Mouse (Mus musculus): ENCODE data around the gene Ppef2.
A peak's percentile ranks its signal among the peaks of the same experiment; 100 is the strongest.

The Ppef2 gene

GRCm38 (mm10) chr5:92256218-92256617 is at the start of gene Ppef2:
Gene Ppef2, minus strand, starts transcription at chr5:92256278.
- no peak for DNase-seq (ENCODE audit: low spot score)

DNA sequence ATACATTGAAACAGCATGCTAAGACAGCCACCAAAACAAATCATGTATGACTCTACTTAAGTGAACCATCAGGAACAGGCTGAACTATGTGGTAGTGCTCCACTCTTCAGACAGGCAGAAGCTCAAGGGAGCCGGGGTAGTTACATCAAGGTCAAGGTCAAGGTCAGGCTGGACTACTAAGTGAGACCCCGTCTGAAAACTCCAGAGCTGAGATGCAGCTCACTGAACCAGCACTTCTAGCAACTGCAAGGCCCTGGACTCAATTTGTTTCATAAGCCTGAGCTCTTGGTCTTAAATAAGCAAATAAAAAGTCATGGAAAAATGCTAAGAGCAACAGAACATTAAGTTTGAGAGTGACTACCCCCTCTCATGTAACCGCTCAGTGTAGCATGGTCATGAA is 48.2 kb upstream of the Ppef2 start:
- DNase-seq (ENCODE audit: low spot score): no peak

DNA sequence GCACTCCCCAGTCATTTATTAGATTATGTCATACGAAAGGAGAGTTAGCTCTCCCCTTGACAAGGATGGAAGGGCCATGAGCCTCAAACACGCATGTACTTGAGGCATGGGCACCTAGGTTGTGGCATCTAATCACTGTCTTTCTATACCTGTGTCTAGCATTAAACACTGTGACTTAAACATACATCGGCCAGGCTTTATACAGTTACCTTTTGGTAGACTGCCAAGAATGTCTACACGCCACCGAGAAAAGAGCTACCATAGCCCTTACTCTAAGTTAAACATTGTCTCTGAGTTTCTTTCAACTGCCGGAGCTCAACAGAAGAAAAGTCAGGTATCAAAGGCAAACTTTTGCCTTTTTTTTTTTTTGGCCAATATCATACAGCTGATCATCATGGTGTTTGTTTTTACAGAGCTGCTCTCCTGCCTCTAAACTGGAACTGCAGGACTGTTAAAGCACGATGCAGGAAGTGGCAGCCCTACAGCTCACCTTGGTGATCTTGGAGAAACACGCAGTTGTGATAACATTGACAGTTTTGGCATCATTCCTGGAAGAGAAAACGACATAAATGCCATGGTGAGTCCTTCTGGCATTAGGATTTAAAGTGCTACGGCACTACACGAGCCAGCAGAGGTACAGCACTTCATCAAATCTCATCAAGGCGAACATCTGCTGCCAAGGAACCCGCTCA is 46.2 kb upstream of the Ppef2 start:
- DNase-seq (ENCODE audit: low spot score): no peak

- DNase-seq (ENCODE audit: low spot score): no peak
These were observed 38.4 kb upstream of the Ppef2 start for GRCm38 (mm10) chr5:92294525-92294924.

DNA sequence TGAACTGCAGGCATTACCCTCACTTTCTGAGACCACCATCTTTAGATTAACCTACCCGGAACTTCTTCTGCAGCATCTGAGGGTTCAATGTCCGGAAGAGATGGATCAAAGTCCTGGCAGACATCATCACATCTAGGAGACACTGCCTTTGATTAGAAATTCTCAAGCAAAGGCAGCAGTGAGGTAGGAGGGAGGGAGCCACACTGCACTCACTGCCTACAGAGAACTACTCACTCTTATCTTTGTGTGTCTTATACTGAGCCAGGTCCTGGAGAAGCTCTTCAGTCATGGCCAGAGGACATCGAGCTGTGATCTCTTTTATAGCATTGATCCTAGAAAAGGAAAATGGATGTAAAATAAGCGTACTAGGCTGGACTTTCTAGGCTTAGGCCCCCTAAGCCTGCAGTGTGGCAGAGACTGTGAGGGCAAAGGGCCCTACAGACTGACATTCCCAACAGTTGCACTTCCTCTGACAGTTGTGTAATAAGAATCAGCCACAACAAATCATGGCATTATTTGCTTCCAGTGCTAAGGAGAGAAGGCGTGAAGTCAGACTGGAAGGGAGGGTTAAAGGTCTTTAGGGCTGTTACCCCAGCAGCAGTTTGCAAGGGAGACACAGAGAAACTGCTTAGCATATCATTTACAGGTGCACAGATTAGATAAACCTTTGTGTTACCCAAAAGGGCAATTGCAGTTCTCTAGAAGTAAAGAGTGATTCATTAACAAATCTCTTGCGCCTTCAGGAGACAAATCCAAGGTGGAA is 35.8 kb upstream of the Ppef2 start:
- DNase-seq (ENCODE audit: low spot score): no peak

DNA sequence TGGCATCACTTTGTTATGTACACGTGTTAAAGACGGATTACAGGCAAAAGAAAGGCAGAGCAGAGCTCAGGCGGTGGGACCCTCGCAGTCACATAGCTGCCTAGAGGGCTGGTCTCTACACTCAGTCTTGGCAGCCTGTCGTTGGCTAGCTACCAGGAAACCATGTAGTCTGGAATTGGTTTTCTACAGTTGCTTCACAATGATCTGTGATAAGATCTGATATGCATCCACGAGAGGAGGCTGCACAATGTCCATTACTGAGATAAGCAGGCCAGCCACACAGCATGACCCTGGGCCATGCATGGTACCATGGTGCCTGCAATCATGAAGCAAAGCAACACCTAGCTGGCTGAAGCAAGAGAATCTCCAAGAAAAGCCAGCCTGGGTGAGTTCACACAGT is 31.8 kb upstream of the Ppef2 start:
- DNase-seq (ENCODE audit: low spot score): no peak

DNA sequence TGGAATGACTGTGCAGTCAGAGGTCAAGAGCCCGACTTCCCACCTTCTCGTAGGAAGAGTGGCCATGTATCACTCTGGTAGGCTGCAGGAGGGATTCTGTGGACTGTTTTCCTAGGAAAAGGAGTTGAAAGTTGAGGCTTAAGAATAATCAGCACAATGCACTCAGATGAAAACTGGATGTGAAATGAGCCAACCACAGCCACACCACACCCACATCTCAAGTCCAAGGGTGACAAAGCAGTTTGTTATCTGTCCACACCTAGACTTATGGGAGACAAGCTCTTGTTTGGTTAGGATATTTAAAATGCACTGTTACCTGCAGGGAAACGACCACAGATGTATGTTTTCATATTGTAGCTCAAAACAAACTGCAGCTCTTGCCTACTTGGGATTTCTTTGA is 27.0 kb upstream of the Ppef2 start:
- no peak for DNase-seq (ENCODE audit: low spot score)

DNA sequence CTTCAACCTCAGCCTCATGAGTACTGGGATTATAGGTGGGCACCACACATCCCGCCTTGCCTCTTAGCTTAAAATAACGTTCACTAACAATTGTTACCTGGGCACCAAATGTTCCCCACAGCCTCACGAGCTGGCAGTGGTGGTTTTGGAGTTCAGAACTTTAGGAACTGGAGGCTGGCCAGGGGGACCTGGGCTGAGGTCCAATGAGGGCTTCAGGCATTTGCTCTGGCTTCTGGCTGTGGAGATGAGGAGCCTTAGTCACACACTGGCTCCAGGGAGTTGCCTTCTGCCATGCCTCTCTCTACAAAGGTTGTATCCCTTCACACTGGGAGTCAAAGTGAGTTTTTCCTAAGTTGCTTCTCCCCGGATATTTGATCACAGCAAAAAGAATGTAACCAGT is 26.5 kb upstream of the Ppef2 start:
- no peak for DNase-seq (ENCODE audit: low spot score)

- no peak for DNase-seq (ENCODE audit: low spot score)
These were observed 23.0 kb upstream of the Ppef2 start for GRCm38 (mm10) chr5:92278942-92279537.

DNA sequence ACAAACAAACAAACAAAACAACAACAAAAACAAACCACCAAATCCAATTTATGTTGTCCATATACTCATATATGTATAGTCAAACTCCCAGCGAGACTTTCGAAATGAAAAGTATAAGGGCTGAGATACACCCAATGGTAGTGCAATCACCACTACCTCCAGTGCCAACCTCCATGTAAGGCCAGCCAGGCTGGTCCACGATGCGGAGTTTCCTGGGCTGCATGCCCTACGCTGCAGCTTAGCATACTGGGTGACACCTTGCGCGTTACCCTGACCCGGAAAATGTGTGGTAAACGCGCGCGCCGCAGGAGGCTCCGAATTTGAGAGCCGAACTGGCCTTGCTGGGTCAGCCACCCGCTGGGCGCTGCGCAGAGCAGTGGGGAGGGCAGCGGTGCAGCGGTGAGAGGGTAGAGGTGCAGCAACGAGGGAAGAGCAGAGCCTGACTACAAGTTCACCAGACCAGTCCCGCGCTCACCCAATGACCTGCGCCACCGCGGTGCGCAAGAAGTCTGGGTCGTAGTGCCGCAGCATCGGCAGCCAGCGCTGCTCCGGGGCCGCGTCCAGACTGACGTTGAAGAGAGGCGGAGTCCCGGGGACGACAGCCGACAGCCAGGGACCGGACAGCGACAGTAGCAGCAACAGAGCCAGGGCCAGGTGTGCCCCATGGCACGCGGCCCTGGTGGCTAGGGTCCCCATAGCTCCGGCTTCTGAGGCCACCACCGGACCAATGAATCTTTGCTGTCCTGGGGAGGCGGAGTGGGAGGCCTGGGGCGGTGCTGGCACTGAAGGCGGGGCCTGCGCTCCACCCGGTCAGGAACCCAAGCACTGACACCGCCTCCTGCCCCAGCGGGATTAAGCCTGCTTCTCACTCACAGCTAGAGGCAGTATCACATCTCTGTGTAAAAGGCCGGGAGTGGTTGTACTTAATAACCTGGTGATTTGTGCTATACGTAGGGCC is 21.6 kb upstream of the Ppef2 start, which contains the start of gene Naaa:
Gene Naaa (minus strand): TSS at position 734 of the 958 bp plus-strand sequence.
- DNase-seq (ENCODE audit: low spot score): peak; percentile 85

- DNase-seq (ENCODE audit: low spot score): no peak
These were observed 14.4 kb upstream of the Ppef2 start for GRCm38 (mm10) chr5:92270496-92270895.

DNA sequence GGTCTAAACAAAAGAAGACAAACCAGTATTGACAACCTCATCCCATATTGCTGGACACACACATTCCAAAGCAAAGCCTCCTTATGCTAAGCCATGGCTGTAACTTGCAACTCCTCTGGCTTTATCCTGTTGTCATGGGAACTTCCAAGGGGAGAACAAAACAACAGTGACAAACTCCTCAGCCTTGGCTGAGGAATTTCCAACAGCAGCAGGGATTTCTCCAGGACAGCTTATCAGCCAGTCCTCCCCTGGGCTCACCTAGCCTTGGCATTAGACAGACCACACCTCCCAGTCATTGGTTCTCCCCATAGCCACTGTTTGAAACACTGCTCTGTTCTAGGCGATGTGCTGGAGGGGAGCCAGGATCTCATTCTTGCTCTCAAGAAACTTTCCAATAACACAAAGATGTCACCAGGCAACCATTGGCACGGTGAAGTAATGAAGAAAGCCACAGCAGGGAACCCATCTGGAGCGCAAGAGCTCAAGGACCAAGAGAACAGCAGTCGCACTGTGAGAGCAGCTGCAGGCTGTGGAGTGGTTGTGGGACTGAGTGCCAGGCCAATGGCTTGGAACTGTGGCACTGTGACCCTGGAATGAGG is 7.8 kb upstream of the Ppef2 start:
- DNase-seq (ENCODE audit: low spot score): peak; percentile 90

DNA sequence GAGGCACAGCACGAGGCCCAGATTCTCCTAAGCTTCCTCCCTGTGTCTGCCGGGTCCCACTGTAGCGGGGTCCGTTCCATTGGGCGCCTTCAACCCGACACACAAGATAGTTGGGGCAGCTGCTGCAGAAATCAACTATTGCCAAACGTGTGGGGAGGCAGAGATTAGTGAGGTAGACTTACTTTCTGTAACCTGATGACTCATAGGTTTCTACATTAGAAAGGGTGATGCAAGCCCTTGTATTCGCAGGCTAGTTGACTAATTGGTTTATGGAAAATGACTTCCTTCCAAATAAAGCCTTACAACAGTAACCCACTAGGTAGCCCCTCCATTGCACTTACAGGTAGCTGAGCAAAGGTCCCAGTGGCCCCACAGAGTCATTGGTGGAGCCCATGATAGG is 6.6 kb upstream of the Ppef2 start:
- DNase-seq (ENCODE audit: low spot score): no peak

GRCm38 (mm10) chr5:92254476-92254875 is 1.6 kb downstream of the Ppef2 start:
- DNase-seq (ENCODE audit: low spot score): no peak

DNA sequence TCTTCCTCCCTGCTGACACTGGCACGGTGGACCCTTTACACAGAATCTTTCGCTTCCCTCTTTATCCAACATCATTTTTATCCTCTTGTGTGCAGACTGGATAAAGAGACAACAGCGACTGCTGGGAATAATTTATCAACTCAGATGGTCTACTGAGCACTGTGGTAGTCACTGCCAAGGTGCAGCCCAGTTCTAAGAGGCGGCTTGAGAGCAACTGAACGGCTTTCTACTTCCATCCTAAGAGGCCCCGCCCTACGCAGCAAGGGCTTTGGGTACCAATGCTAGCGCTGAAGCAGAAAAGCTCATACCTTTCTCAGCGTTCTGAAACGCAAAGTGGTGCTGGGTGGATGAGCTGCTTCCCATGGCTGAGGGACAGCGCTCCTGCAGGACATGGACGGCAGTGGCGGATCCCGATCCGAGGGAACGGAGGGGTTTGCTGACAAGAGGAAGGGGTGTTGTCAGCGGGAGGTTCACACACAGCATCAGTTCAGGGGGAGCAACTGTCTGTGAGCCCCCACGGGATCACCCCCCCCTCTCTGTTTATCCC is 3.2 kb downstream of the Ppef2 start:
- DNase-seq (ENCODE audit: low spot score): peak; percentile 55

DNA sequence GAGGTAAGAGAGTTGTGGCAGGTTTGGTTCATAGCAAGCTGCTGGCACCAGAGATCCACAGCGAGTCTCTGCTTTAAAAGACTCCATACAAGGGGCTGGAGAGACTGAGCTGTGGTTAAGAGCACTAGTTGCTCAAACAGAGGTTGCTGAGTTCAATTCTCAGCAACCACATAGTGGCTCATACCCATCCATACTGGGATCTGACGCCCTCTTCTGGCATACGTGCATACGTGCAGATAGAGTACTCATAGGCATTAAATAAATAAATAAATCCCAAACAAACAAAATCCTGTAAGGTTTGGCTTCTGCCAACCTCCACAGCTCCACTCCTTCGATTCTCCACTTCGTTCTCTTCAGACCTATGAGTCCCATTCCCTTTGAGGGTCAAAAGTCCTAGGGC is 4.0 kb downstream of the Ppef2 start:
- DNase-seq (ENCODE audit: low spot score): no peak

GRCm38 (mm10) chr5:92248614-92249013 is 7.5 kb downstream of the Ppef2 start:
- DNase-seq (ENCODE audit: low spot score): no peak

GRCm38 (mm10) chr5:92245483-92245882 is 10.6 kb downstream of the Ppef2 start:
- DNase-seq (ENCODE audit: low spot score): no peak

DNA sequence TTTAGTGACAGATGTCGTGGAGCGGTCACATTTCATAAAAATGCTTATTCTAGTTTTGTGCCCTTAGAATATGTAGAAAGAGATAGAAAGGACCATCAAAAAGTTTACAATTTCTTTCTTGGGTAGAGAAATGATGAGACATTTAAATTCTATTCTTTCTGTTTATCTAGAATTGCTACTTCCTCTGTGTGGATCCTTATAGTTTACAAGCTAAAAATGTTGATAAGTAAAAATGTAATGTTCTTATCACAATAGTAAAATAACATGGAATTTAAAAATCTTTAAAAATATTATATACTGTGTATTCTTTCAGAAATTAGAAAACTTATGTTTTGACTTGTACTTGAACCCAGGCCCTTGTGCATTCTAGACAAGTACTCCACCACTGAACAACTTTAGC is 11.2 kb downstream of the Ppef2 start:
- DNase-seq (ENCODE audit: low spot score): no peak

- DNase-seq (ENCODE audit: low spot score): no peak
These were observed 15.3 kb downstream of the Ppef2 start for GRCm38 (mm10) chr5:92240769-92241168.

Data from testis, postnatal 10 days (tissue).